Mouse (Mus musculus): ENCODE measurements around the gene Lrp1. TPM values are rescaled to one million over a fixed set of nuclear protein-coding genes. Genes with fewer than 3 reads are reported as not detected.

The Lrp1 gene
- polyA plus RNA-seq, 1 experiment from 2014 or later, result 80.9 TPM

- no peak overlapping the region for H3K4me3 ChIP-seq
- peaks cover 100% of the 10 kb centered on the region for H3K36me3 ChIP-seq
- ATAC-seq (ENCODE audit: low read depth), result no peak
- no peak overlapping the region for H3K27ac ChIP-seq (replicated peaks)
- 93% methylated on average over 13 of the region's 13 CpGs for WGBS
- no peaks in the 10 kb centered on the region for H3K27me3 ChIP-seq
- no peaks in the 10 kb centered on the region; the same call in 1 of the 2 replicates for H3K4me1 ChIP-seq (replicated peaks)
- H3K9ac ChIP-seq, result no peak overlapping the region
- no peak overlapping the region for H3K4me2 ChIP-seq
- no peaks in the 10 kb centered on the region for H3K9me3 ChIP-seq
These were observed 63.6 kb downstream of the Lrp1 start for GRCm38 (mm10) chr10:127557397-127557796.

- ATAC-seq (ENCODE audit: low read depth), result peak; percentile 17; the same call in 1 of the 2 replicates
- 66% methylated on average over 18 of the region's 18 CpGs for WGBS
- Histone ChIP-seq H3K4me3 (no peak overlapping the region), H3K9ac (no peak overlapping the region), H3K27ac (replicated peaks) (peak overlapping the region; percentile 6; the same call in 1 of the 2 replicates), H3K9me3 (no peaks in the 10 kb centered on the region), H3K4me2 (no peak overlapping the region), H3K36me3 (peaks cover 100% of the 10 kb centered on the region), H3K4me1 (replicated peaks) (no peaks in the 10 kb centered on the region; the same call in 1 of the 2 replicates), H3K27me3 (no peaks in the 10 kb centered on the region)
These were observed 65.2 kb downstream of the Lrp1 start for GRCm38 (mm10) chr10:127555703-127556102.

DNA sequence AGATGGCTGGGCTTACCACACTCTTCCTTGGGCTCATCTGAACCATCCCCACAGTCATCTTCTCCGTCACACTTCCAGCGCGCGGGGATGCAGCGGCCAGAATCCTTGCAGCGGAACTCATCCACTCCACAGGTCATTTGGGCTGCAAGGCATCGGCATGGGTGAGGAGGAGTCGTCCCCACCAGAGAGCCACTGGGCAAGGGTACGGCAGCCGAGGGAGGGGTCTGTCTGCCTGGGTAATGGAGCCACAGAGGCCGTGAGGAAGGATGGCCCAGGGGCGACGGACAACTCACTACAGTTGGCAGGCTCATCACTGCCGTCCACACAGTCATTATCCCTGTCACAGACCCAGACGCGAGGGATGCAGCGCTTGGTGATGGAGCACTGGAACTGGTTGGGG lies 71.1 kb downstream of the Lrp1 start:
- no peak overlapping the region for H3K9ac ChIP-seq

DNA sequence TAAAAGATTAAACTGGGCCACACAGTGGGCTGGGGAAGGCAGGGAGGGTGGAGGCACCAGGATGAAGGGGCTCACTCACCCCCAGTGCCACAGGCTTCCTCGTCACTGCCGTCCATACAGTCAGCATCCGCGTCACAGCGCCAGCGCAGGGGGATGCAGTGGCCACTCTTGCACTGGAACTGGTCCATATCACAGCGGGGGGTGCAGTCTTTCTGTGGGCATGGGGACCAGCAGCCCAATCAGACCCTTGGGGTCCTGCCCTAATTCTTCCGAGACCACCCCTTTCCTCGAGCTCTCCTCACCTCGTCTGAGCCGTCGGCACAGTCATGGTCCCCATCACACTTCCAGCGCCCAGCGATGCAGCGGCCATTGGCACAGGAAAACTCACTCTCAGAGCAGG lies 72.7 kb downstream of the Lrp1 start:
- Histone ChIP-seq H3K27me3 (no peaks in the 10 kb centered on the region), H3K27ac (replicated peaks) (no peak overlapping the region), H3K9me3 (no peaks in the 10 kb centered on the region), H3K4me1 (replicated peaks) (no peaks in the 10 kb centered on the region), H3K9ac (no peak overlapping the region), H3K4me3 (no peak overlapping the region), H3K4me2 (no peak overlapping the region), H3K36me3 (peaks cover 100% of the 10 kb centered on the region)
- no peak for ATAC-seq (ENCODE audit: low read depth)
- 90% methylated on average over 15 of the region's 15 CpGs for WGBS

More for the DNA sequence above, 71.1 kb downstream of the Lrp1 start:
- Histone ChIP-seq H3K4me1 (replicated peaks) (no peaks in the 10 kb centered on the region), H3K36me3 (peaks cover 100% of the 10 kb centered on the region), H3K4me3 (no peak overlapping the region), H3K27me3 (no peaks in the 10 kb centered on the region), H3K27ac (replicated peaks) (no peak overlapping the region), H3K4me2 (no peak overlapping the region), H3K9me3 (no peaks in the 10 kb centered on the region)
- 89% methylated on average over 17 of the region's 17 CpGs for WGBS
- ATAC-seq (ENCODE audit: low read depth), result no peak

DNA sequence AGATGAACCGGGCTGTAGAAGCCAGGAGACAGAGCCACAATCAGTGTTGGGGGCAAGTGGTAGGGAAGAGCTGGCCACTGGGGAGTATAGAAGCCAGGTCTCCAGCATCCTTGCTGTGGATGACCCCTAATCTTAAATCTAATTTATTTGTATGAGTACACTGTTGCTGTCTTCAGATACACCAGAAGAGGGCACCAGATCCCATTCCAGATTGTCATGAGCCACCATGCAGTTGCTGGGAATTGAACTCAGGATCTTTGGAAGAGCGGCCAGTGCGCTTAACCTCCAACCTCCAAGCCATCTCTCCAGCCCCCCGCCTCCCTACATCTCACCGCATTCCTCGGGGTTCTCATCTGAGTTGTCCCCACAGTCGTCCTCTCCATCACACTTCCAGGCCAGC lies 74.4 kb downstream of the Lrp1 start:
- 88% methylated on average over 7 of the region's 7 CpGs for WGBS
- peaks cover 11% of the 10 kb centered on the region for H3K4me1 ChIP-seq (replicated peaks)
- H3K9me3 ChIP-seq, result no peaks in the 10 kb centered on the region
- H3K36me3 ChIP-seq, result peaks cover 100% of the 10 kb centered on the region
- no peak overlapping the region for H3K9ac ChIP-seq
- no peak overlapping the region for H3K4me2 ChIP-seq
- no peaks in the 10 kb centered on the region for H3K27me3 ChIP-seq
- no peak for ATAC-seq (ENCODE audit: low read depth)
- H3K27ac ChIP-seq (replicated peaks), result no peak overlapping the region
- H3K4me3 ChIP-seq, result no peak overlapping the region

- peaks cover 11% of the 10 kb centered on the region for H3K4me1 ChIP-seq (replicated peaks)
- no peak overlapping the region for H3K4me2 ChIP-seq
- peaks cover 100% of the 10 kb centered on the region for H3K36me3 ChIP-seq
- H3K9ac ChIP-seq, result no peak overlapping the region
- H3K4me3 ChIP-seq, result no peak overlapping the region
- ATAC-seq (ENCODE audit: low read depth), result no peak
- no peaks in the 10 kb centered on the region for H3K9me3 ChIP-seq
- H3K27me3 ChIP-seq, result no peaks in the 10 kb centered on the region
- WGBS, result 95% methylated on average over 20 of the region's 20 CpGs
- H3K27ac ChIP-seq (replicated peaks), result no peak overlapping the region
These were observed 76.6 kb downstream of the Lrp1 start for GRCm38 (mm10) chr10:127544375-127544774.

DNA sequence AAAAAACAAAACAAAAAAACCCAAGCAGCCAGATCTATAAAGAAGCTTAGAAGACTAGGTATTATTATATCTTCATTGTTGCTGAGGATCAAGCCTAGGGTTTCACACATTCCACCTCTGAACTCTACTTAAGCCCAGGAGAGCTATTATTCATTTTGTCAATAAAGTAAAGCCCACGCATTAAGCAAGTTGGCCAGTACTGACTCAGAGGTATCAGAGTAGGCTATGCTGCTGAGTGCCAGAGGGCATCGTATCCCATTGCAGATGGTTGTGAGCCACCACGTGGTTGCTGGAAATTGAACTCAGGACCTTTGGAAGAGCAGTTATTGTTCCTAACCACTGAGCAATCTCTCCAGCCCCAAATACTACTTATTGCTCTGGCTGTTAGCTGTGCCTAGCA lies 77.0 kb downstream of the Lrp1 start:
- no peak overlapping the region for H3K27ac ChIP-seq (replicated peaks)
- no peak for ATAC-seq (ENCODE audit: low read depth)
- no peak overlapping the region for H3K4me2 ChIP-seq
- no peak overlapping the region for H3K9ac ChIP-seq
- no peaks in the 10 kb centered on the region for H3K27me3 ChIP-seq
- peaks cover 100% of the 10 kb centered on the region for H3K36me3 ChIP-seq
- H3K4me1 ChIP-seq (replicated peaks), result peaks cover 11% of the 10 kb centered on the region
- 66% methylated on average over 3 of the region's 3 CpGs for WGBS
- no peaks in the 10 kb centered on the region for H3K9me3 ChIP-seq
- no peak overlapping the region for H3K4me3 ChIP-seq

DNA sequence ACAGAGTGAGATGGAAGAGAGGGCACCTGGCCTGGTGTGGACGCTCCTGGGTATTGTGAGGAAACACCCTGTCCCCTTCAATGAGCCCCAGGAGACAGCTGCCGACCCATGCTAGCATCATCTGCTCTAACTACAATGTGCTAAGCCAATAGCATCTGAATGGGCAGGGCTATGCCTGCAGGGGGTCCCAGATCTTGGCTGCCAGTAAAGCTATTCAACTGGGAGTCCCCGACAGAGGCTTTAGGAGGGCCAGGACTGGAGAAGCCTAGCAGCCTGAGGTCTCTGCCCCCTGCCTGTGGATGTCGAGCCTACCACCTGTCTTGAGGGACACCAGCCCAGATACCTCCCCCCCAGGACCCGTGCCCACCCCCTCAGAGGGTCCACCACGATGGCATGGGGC lies 78.2 kb downstream of the Lrp1 start:
- no peak for ATAC-seq (ENCODE audit: low read depth)
- Histone ChIP-seq H3K27ac (replicated peaks) (peak overlapping the region; percentile 62), H3K4me3 (no peak overlapping the region), H3K36me3 (peaks cover 96% of the 10 kb centered on the region), H3K4me1 (replicated peaks) (peaks cover 12% of the 10 kb centered on the region), H3K4me2 (no peak overlapping the region), H3K9me3 (no peaks in the 10 kb centered on the region), H3K27me3 (no peaks in the 10 kb centered on the region), H3K9ac (no peak overlapping the region)
- 33% methylated on average over 6 of the region's 6 CpGs for WGBS

- Histone ChIP-seq H3K9me3 (no peaks in the 10 kb centered on the region), H3K36me3 (peaks cover 90% of the 10 kb centered on the region), H3K27ac (replicated peaks) (peak overlapping the region; percentile 62), H3K4me3 (no peak overlapping the region), H3K27me3 (no peaks in the 10 kb centered on the region), H3K4me2 (no peak overlapping the region), H3K4me1 (replicated peaks) (peaks cover 18% of the 10 kb centered on the region), H3K9ac (no peak overlapping the region)
- ATAC-seq (ENCODE audit: low read depth), result no peak
- 78% methylated on average over 13 of the region's 13 CpGs for WGBS
These were observed 78.9 kb downstream of the Lrp1 start for GRCm38 (mm10) chr10:127542084-127542483.

DNA sequence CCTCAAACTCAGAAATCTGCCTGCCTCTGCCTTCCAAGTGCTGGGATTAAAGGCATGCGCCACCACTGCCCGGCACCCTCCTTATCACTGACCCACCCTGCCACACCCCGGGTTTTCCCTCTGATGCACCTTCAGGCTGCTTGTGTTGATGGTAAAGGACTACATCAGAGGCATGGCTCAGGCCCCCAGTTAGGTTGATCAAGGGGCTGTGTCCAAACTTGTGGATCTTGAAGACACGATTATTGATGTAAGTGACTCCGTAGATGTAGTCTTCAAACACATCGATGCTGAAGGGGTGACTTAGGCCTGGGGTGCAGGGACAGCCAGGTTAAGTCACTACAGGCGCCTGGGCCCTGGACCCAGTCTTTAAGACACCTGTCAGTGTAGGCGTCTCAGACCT lies 79.4 kb downstream of the Lrp1 start:
- H3K9me3 ChIP-seq, result no peaks in the 10 kb centered on the region
- H3K27me3 ChIP-seq, result no peaks in the 10 kb centered on the region
- no peak overlapping the region for H3K9ac ChIP-seq
- WGBS, result 94% methylated on average over 8 of the region's 8 CpGs
- H3K27ac ChIP-seq (replicated peaks), result no peak overlapping the region
- no peak overlapping the region for H3K4me3 ChIP-seq
- peaks cover 23% of the 10 kb centered on the region for H3K4me1 ChIP-seq (replicated peaks)
- H3K36me3 ChIP-seq, result peaks cover 84% of the 10 kb centered on the region
- H3K4me2 ChIP-seq, result no peak overlapping the region
- no peak for ATAC-seq (ENCODE audit: low read depth)

DNA sequence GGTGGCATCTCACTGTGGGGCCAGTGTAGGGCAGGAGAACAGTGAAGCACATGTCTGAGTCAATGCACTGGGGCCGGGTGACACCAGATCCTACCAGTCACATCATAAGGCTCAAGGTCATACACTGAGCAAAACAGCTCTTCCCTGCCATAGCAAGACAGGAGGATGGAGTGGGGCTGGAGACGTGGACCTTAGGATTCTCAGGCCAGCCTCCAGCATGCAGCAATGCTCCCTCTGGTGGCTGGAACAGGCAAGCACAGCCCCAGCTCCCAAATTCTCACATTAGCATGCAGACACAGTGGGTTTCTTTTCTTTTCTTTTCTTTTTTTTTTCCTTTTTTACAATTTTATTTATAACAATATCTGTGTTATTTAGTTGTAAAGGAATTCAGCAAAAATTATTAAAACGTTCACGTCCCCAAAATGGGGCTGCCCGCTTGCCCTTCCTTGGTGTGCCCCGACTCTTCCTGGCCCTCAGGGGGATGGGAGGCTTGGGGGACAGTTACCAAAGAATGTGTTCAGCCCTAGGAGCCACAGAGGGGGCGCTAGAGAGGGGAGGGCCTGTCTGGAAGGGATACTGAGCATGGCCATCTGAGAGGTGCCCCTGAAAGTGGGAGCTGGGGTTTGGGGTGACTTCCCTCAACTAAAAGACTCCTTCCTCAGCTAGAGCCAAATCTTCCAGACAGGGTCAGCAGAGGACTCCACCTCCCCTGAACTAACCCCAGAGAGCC lies 82.9 kb downstream of the Lrp1 start:
- H3K9ac ChIP-seq, result peak overlapping the region; percentile 26; the same call in 1 of the 2 replicates
- 0 out of 2 replicates have a peak, but pooled peaks have one; percentile 6 for ATAC-seq (ENCODE audit: low read depth)
- peaks cover 58% of the 10 kb centered on the region for H3K4me1 ChIP-seq (replicated peaks)
- WGBS, result 24% methylated on average over 7 of the region's 7 CpGs
- peaks cover 29% of the 10 kb centered on the region for H3K27me3 ChIP-seq
- no peak overlapping the region for H3K4me3 ChIP-seq
- peaks cover 49% of the 10 kb centered on the region for H3K36me3 ChIP-seq
- peak overlapping the region; percentile 92 for H3K27ac ChIP-seq (replicated peaks)
- no peak overlapping the region for H3K4me2 ChIP-seq
- no peaks in the 10 kb centered on the region for H3K9me3 ChIP-seq

DNA sequence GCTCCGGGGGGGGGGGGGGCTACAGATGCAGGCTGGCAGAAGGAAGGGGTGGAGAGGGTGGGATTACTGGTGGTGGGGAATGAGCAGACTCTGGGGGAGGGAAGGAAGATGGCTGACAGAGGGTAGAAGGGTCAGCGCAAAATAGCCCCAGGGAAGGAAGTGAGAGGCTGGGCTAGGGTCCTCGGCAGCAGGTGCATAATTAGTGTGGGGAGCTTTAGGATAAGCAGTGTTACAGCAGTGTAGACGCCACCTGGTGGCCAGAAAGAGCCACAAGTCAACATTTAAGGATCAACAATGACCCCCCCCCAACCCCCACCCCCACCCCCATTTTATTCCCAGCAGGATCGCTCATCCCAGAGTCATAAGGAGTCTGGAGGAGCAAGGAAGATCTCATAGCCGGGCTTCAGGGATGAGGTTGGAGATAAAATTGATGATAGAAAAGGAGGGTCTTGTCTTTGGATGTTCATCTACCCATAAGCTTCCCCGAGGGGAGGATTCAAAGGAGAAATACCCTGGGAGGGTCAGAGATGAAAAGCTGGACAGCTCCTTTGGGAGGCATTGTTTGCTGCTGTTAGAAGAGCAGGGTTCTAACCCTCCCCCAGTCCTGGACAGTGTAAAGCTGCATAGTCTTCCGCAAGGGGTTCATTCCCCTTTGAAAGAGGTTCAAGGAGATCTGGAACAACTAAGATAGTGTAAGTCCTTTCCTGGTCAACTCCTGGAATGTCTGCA lies 84.2 kb downstream of the Lrp1 start:
- H3K4me1 ChIP-seq (replicated peaks), result peaks cover 60% of the 10 kb centered on the region
- peak overlapping the region; percentile 10; the same call in 1 of the 2 replicates for H3K4me2 ChIP-seq
- WGBS, result 12% methylated on average over 8 of the region's 8 CpGs

More for the DNA sequence above, 84.2 kb downstream of the Lrp1 start:
- Histone ChIP-seq H3K36me3 (peaks cover 37% of the 10 kb centered on the region), H3K4me3 (no peak overlapping the region), H3K27ac (replicated peaks) (peak overlapping the region; percentile 92), H3K27me3 (peaks cover 40% of the 10 kb centered on the region), H3K9me3 (no peaks in the 10 kb centered on the region), H3K9ac (0 out of 2 replicates have a peak overlapping the region, but pooled peaks have one; percentile 35)
- peak; percentile 11 for ATAC-seq (ENCODE audit: low read depth)

All from neural tube, embryonic 13.5 days (tissue).